Mouse (Mus musculus): ENCODE results near the gene Cfd.
A peak's percentile ranks its signal among the peaks of the same experiment; 100 is the strongest.

The Cfd gene

GRCm38 (mm10) chr10:79886611-79887010 is 4.0 kb upstream of the Cfd start:
- DNase-seq, result no peak

GRCm38 (mm10) chr10:79889386-79889785 is 1.3 kb upstream of the Cfd start:
- no peak for DNase-seq

- DNase-seq, result peak; percentile 74
Measured at GRCm38 (mm10) chr10:79892451-79893118, 1.9 kb downstream of the Cfd start.

GRCm38 (mm10) chr10:79896306-79896705 is 5.7 kb downstream of the Cfd start:
- DNase-seq, result no peak

- DNase-seq, result no peak
Measured at GRCm38 (mm10) chr10:79896814-79897213, 6.2 kb downstream of the Cfd start.

GRCm38 (mm10) chr10:79897316-79898245 is 6.9 kb downstream of the Cfd start:
- no peak for DNase-seq

- DNase-seq, result peak; percentile 64
Measured at GRCm38 (mm10) chr10:79900951-79901410, 10.3 kb downstream of the Cfd start.

- no peak for DNase-seq
Measured at GRCm38 (mm10) chr10:79906712-79907111, 16.1 kb downstream of the Cfd start.

- no peak for DNase-seq
Measured at GRCm38 (mm10) chr10:79907415-79907814, 16.8 kb downstream of the Cfd start.

- DNase-seq, result peak; percentile 90
Measured at GRCm38 (mm10) chr10:79908167-79909091, 17.8 kb downstream of the Cfd start, which contains the start of gene Med16. Gene Med16 (minus strand): TSS chr10:79908923.

- no peak for DNase-seq
Measured at GRCm38 (mm10) chr10:79909092-79909922, 18.7 kb downstream of the Cfd start.

GRCm38 (mm10) chr10:79910556-79910955 is 19.9 kb downstream of the Cfd start, which contains the start of gene Gm26602:
Gene Gm26602 (plus strand): TSS chr10:79910856.
- no peak for DNase-seq

- no peak for DNase-seq
Measured at GRCm38 (mm10) chr10:79912412-79912811, 21.8 kb downstream of the Cfd start.

GRCm38 (mm10) chr10:79914131-79914947 is 23.7 kb downstream of the Cfd start:
- DNase-seq, result no peak

GRCm38 (mm10) chr10:79914948-79915596 is 24.4 kb downstream of the Cfd start:
- no peak for DNase-seq

GRCm38 (mm10) chr10:79916081-79916480 is 25.4 kb downstream of the Cfd start:
- DNase-seq, result no peak

GRCm38 (mm10) chr10:79916808-79917531 is 26.3 kb downstream of the Cfd start, which contains the start of gene Kiss1r:
Gene Kiss1r (plus strand): TSS chr10:79916971.
- DNase-seq, result peak; percentile 85

GRCm38 (mm10) chr10:79917532-79918100 is 27.0 kb downstream of the Cfd start:
- no peak for DNase-seq

All from right cerebral cortex, postnatal 14 days (tissue).